Mouse (Mus musculus) heart, postnatal 25 days (tissue): Measurements from ENCODE around the gene Cyp2d10. TPM values are rescaled to one million over a fixed set of nuclear protein-coding genes. Genes with fewer than 3 reads are reported as not detected.
"Not testable (repeated sequence)": the region's sequence is repeated elsewhere in the genome, so short reads cannot be mapped to it uniquely, and the experiment has no call there.

Source experiments
- DNase-seq: peaks from one replicate; pipeline ENCODE4 v3.0.0; 2022; ENCODE audit warnings: low spot score
- intact Hi-C: fragments of 180-260 bp; cut with DNase I; formaldehyde crosslinking; loops from one replicate; pipeline ENCODE4 v1.15.1; 2025
- microRNA-seq: library from miRNA; unstranded; fragments of <30 nt; microRNA quantifications from one replicate; pipeline ENCODE4 v1.2.0, GENCODE M21; 2022
- total RNA-seq, 2 experiments: library from RNA; stranded (reverse); gene quantifications; 2 replicates each; pipeline ENCODE4 v1.2.3; 2021

The Cyp2d10 gene
- total RNA-seq, 2 experiments from 2014 or later = not detected

DNA sequence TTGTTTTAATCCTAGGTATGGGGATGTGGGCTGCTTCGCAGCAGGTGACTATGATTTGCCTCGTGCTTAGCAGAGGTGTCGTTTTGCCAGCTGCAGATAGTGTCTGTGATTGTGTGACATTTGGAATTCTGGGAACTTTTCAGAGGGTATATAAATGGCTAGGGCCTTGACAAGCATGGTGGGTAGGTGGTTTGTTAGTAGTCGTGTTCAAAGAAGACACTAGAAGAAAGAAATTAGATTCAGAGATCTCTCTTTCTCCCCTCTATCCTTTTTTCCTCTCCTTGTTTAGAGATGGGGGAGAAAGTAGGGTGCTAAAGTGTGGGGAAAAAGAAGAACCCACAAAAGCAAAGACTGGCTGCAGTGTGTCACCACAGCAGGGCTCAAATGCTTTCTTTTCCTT, 38.8 kb downstream of the Cyp2d10 start:
- no peak for DNase-seq
- intact Hi-C loops = no loop called here

DNA sequence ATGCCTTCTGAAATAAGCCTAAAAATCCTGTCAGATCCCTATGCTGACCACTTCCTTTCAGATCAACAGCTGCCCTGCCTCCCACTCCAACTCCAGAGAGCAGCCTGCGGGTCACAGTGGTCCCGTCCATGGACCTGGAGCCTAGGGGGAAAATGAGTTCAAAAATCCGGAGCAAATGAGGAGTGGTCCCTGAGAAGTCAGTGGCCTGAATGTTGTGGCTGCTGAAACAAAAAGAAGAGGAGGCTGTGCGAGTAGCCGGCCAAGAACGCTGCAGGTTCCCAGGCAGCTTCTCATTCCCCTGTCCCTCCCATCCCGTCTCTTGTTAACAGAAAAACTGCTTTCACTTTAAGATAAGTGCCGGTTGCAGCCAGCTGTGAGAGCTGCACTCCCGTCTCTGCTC, 42.4 kb downstream of the Cyp2d10 start:
- DNase-seq, intact Hi-C loops: not testable (repeated sequence)

DNA sequence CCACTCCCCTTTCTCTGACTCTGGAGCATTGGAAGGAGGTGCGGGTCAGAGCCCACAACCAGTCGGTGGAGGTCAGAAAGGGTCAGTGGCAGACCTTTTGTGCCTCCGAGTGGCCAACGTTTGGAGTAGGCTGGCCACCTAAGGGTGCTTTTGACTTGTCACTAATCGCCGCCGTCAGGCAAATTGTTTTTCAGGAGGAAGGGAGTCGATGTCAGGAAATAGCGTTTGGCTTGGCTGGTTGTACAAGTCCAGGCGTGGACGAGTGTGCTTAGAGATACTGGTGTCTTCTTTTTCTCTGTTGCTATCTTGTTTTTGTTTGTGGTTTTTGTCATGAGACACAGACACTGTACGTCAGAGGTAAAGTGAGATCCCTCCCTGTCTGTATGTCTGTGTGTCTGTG, 43.2 kb downstream of the Cyp2d10 start:
- intact Hi-C loops, DNase-seq: not testable (repeated sequence)

DNA sequence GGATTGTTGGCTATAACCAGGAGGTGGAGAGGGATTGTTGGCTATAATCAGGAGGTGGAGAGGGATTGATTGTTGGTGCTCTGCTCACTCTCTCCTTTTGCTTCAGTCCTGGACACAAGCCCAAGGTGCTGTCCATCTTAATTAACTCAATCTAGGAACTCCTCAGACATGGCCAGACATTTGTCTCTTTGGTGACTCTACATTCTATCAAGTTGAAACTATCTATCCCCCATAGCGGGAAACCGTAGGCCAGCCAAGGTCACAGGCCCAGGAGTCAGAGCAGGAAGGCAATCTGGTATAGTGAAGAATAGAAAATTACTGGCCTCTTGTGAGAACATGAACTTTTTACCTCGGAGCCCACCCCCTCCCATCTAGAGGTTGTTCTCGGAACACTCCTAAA, 44.8 kb downstream of the Cyp2d10 start:
- no peak for DNase-seq
- intact Hi-C loops = no loop called here

DNA sequence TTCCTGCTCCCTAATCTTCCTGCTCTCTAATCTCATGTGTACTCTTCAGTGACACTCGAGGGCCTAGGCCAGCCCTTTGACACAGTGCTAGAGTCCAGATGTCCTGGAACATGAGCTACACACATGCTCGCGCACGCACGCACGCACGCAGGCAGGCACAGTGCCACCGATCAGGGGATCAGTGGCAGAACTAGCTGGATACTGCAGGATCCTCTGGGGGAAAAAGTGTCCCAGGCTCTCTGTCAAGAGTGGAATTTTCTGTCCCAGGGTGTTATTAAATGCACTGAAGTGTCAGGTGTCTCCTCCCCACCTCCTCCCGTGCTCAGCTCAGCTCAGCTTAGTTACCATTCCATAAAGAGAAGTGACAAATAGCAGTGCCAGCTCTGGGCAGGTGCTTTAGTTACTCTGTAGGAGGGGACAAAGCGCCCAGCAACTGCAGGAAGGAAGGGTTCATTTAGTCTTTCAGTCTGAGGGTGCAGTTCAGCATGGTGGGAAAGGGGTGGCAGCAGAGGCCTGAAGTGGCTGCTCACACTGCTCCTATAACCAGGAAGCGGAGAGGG, 45.5 kb downstream of the Cyp2d10 start:
- intact Hi-C loops = no loop called here
- DNase-seq = no peak

DNA sequence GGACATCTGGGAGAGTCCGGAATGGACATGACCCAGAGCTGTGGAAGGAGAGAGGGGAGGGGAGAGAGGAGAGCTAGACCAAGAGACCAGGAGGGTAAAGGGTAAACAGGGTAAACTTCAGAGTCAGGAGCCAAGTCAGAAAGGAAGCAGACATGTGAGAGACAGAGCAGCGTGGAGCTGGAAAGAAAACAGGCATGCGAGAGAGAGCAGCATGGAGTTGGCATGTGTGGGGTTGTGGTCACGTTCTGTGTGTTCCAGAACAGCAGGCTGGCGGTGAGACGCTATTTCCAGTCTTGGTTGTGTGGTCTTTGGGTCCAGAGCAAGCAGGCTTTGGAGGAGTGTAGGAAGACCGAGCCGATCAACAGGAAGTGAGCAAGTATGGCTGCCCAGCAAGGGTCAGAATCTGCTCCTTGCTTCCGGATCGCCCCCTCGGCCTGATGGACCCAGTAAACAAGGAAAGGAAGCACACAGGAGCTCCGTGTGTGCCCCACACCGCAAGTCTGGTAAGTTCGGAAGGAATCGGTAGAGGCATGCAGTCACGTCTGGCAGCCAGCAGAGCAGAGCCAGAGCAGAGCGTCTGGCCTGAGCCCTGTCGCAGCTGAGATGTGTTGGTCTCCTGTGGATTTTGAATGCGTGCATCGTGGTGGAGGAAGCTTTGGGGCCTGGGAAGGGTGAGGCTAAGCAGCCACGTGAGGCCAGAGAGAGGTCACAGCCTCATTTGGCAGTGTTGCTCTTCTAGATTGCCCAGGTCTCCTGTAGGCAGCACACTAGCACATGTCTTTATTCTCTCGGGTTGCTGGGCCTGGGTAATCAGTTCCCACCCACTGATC, 48.3 kb downstream of the Cyp2d10 start:
- no peak for DNase-seq
- intact Hi-C loops = no loop called here

DNA sequence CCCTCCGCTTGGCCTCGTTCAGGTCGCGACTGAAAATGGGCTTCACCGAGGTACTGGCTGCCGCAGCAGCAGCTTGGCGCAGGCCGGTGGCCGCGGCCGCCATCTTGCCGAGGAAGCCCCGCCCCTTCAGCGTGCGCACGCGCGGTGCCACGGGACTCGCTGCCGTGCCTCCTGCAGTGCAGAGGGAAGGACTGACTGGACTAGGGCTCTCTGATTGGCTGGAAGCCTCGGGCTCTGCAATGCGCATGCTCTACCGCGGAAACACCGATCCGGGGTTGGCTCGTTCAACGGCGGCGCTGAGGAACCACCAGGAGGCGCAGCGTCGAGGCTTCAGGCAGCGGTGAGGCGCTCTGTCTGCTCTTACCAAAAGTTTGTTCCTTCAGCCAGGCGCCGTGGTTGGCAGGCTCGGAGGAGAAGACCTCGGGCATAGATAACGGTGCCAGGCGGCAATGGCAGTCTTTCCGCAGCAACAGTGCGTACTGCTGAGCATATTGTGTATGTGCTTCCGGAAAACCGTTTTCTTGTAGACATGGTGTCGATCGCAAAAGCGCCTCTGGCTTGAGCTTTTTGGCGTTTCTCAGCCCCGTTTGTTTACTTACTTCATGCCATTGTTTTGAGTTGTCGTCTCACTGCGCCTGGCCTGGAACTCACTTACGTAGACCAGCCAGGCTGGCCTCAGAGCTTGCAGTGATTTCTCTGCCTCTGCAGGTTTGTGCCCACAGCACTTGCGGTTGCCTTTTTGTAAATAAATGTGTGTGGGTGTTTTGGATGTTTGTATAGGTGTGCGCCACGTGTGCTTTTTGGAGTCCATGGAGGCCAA, 52.7 kb downstream of the Cyp2d10 start, which contains the start of gene Ndufa6:
TSS of gene Ndufa6 (minus strand) at position 197 of the 820 bp plus-strand sequence.
- intact Hi-C loops = loop anchor here (1.0 kb wide), 2 partner anchors 26 to 63 kb away; partner anchors contain the start of gene Cyp2d22
- DNase-seq = peak; percentile 95

DNA sequence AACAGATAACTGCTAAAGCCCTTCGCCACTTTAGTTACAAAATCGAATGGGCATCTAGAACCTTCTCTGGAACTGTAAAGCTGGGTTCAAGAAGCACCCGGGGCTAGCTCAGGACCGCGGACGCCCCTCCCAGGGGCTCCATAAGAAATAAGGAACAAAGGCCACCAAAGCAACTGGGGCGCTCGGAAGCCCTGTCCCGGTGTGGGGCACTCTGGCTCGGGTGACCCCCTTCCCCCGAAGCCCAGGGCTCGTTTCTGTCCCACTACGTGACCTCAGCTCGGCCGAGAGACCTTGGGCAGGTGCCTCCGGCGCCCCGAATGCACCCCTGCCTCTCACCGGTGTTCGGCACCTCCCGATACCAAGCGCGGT, 53.3 kb downstream of the Cyp2d10 start:
- DNase-seq = no peak
- intact Hi-C loops = loop anchor here (1.0 kb wide), 2 partner anchors 27 to 64 kb away; partner anchors contain the start of gene Cyp2d22

DNA sequence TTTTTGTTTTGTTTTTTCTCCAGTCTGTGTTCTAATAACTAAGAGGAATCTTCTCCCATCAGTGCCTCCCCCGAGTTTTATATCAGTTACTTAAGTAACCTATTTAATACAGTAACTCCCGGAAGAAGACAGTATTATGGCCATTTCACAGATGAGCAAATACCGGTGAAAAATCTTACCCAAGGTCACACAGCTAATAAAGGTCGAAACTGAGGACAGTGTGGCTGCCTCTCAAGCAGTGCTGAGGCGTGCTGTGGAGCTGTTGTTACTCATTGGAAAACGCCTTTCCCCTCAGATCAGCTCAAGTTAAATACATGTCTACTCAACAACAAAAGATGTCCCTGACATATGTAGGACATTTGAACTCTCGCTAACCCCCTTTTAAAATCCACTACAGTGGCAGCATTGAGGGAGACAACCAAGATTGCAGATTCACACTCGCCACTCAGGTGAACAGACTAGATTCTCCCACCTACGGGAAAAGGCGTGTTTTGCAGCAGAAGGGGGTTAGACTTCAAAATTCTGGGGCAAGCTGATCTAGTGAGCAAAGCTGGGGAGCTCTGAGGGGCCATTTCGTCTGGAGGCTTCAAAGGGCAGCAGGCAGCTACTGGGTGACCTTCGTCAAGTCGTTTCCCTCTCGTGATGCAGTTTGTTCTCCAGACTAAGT, 53.8 kb downstream of the Cyp2d10 start:
- DNase-seq = no peak

More for the DNA sequence above, 53.8 kb downstream of the Cyp2d10 start:
- intact Hi-C loops = no loop called here

Small RNAs within 50 kb of the gene (microRNA-seq; reads per million reads assigned to microRNA genes)
- gene Gm25990 (not detected), gene Gm27331 (not detected), gene Gm27622 (not detected), gene Mir7684 (not detected)

Other genes with a start within 250 kb of the Cyp2d10 start
- under 1 TPM; 0.13 to 0.20 TPM for gene Shisa8, start 194.4 kb downstream of the Cyp2d10 start, total RNA-seq
- gene Tnfrsf13c, start 182.8 kb downstream of the Cyp2d10 start, total RNA-seq = under 1 TPM in 1 of 2 experiments, not detected in 1; 0.36 TPM
- gene Cenpm, start 162.4 kb downstream of the Cyp2d10 start, total RNA-seq = under 1 TPM; 0.36 to 0.78 TPM
- not detected for gene 1500009C09Rik, start 154.8 kb downstream of the Cyp2d10 start, total RNA-seq
- gene Sept3, start 132.3 kb downstream of the Cyp2d10 start, total RNA-seq = under 1 TPM; 0.31 to 0.87 TPM
- gene Wbp2nl, start 108.2 kb downstream of the Cyp2d10 start, total RNA-seq = not detected
- gene Naga, start 68.3 kb downstream of the Cyp2d10 start, total RNA-seq = 10 to 100 TPM; 32.0 to 33.3 TPM
- gene Pheta2, start 68.3 kb downstream of the Cyp2d10 start, total RNA-seq = 1 to 10 TPM in 1 of 2 experiments, under 1 TPM in 1; 0.70 to 1.4 TPM
- gene Smdt1, start 68.2 kb downstream of the Cyp2d10 start, total RNA-seq = 100 to 1,000 TPM; 203 to 204 TPM
- 100 to 1,000 TPM; 683 to 734 TPM for gene Ndufa6, start 52.9 kb downstream of the Cyp2d10 start, total RNA-seq
- gene Cyp2d22, start 26.9 kb downstream of the Cyp2d10 start, total RNA-seq = 10 to 100 TPM; 21.5 to 25.4 TPM
- gene Cyp2d11, start 13.2 kb downstream of the Cyp2d10 start, total RNA-seq = under 1 TPM; 0.21 to 0.22 TPM
- gene Cyp2d9, start 26.2 kb upstream of the Cyp2d10 start, total RNA-seq = not detected
- not detected for gene Cyp2d12, start 147.9 kb upstream of the Cyp2d10 start, total RNA-seq
- gene Cyp2d34, start 213.8 kb upstream of the Cyp2d10 start, total RNA-seq = not detected